Mouse (Mus musculus): ENCODE data around the gene Prr11. TPM values are rescaled to one million over a fixed set of nuclear protein-coding genes. Genes with fewer than 3 reads are reported as not detected.
"Not testable (repeated sequence)": the region's sequence is repeated elsewhere in the genome, so short reads cannot be mapped to it uniquely, and the experiment has no call there.

Prr11 gene
- polyA plus RNA-seq, 1 experiment, result 5.7 TPM

DNA sequence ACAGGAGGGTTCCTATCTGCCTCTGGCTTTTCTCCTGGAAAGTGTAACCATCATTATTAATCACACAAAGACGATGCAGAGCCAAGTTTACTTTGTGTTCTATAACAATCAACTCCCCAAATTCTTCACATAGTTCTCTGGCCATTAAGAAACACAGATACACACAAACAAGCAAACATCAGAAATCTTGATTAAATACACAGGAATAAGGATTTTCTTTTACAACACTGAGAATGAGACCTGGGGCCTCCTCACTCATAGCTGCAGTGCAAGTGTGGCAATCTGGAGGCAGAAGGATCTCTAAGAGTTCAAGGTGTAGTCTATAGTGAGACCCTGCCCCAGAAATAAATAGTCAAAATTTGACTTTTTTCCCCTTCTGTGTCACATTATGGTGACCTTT lies 24.8 kb downstream of the Prr11 start:
- H3K36me3 ChIP-seq (ENCODE audit: control insufficient read depth, insufficient read depth, low read length), result peaks cover 6% of the 10 kb centered on the region

DNA sequence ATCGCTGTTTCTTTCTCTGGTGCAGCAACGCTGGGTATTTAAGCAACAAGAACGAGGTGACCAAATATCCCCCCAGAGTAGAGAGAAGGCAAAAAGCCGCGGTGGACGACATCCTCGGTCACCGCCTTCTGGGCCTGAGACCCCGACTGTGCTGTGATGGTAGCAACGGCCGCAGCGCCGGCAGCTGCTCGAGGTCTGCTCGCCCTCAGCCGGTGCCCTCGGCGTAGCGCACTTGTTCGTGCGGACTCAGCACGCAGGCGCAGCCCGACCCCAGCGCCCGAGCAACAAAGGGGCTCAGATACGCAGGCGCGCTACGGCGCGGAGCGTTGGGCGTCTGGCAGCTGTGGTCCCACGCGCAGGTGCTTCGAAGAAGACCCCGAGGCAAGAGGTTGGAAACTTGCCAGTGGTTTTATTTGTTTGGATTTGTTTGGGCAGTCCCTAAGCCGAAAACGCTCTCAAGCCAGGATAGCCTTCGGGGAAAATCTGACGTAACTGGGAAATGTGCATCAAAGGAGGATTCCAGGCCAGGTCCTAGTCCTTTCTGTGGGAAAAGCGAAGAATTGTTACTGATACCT lies 34.6 kb downstream of the Prr11 start, which contains the start of gene Gdpd1:
TSS of gene Gdpd1 (minus strand) at position 197 of the 575 bp plus-strand sequence.
- TF ChIP-seq POLR2A (IDR thresholded peaks at IDR 0.05; ENCODE audit: control insufficient read depth, low read depth, low read length) (peak; percentile 97), CTCF (IDR thresholded peaks at IDR 0.05; ENCODE audit: control insufficient read depth, insufficient read depth, insufficient replicate concordance, low read depth, low read length) (peak; percentile 18; the same call in 1 of the 2 replicates)
- Histone ChIP-seq H3K4me3 (ENCODE audit: control insufficient read depth, low read depth, low read length) (peak within 1 kb of the TSS; percentile 98), H3K27me3 (ENCODE audit: control insufficient read depth, insufficient read depth, low read length) (no peaks in the 10 kb centered on the region), H3K27ac (ENCODE audit: control insufficient read depth, insufficient read depth, low read depth, low read length) (peak within 1 kb of the TSS; percentile 97), H3K36me3 (ENCODE audit: control insufficient read depth, insufficient read depth, low read length) (peaks cover 5% of the 10 kb centered on the region), H3K4me1 (ENCODE audit: control insufficient read depth, insufficient read depth, low read length) (peaks cover 5% of the 10 kb centered on the region)

More for the DNA sequence above, 24.8 kb downstream of the Prr11 start:
- TF ChIP-seq CTCF (IDR thresholded peaks at IDR 0.05; ENCODE audit: control insufficient read depth, insufficient read depth, insufficient replicate concordance, low read depth, low read length) (no peak), POLR2A (IDR thresholded peaks at IDR 0.05; ENCODE audit: control insufficient read depth, low read depth, low read length) (no peak)
- H3K4me1 ChIP-seq (ENCODE audit: control insufficient read depth, insufficient read depth, low read length), result peaks cover 9% of the 10 kb centered on the region
- H3K4me3 ChIP-seq (ENCODE audit: control insufficient read depth, low read depth, low read length), result no peak overlapping the region
- H3K27me3 ChIP-seq (ENCODE audit: control insufficient read depth, insufficient read depth, low read length), result no peaks in the 10 kb centered on the region
- no peak overlapping the region for H3K27ac ChIP-seq (ENCODE audit: control insufficient read depth, insufficient read depth, low read depth, low read length)

DNA sequence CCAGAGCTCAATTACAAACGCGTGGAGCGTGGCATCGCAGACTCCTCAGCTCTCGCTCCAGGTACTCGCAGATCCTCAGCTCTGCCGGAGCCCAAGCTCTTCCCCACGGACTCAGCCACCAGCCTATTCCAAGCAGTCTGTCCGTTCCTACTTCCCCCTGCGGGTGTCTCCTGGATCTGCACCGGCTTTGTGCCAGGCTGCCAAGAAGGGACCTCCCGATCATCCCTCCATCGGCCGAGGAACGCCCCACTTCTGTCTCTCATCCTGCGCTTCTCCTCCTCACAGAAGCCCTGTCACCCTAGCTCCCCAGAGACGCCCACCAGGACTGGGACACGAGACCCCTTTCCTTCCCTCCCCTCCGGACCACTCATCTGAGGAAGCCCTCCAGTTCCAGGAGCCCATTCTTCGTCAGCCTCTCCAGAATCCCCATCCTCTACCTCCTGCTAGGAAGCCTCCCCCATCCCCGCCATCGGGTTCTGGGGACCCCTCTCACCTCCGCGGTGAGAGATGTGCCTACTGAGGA lies 35.1 kb downstream of the Prr11 start:
- peak; percentile 52; the same call in 1 of the 2 replicates for TF ChIP-seq CTCF (IDR thresholded peaks at IDR 0.05; ENCODE audit: control insufficient read depth, insufficient read depth, insufficient replicate concordance, low read depth, low read length)
- TF ChIP-seq POLR2A (IDR thresholded peaks at IDR 0.05; ENCODE audit: control insufficient read depth, low read depth, low read length), result peak; percentile 27; the same call in 1 of the 2 replicates
- Histone ChIP-seq H3K27ac (ENCODE audit: control insufficient read depth, insufficient read depth, low read depth, low read length) (peak overlapping the region; percentile 97), H3K4me3 (ENCODE audit: control insufficient read depth, low read depth, low read length) (peak overlapping the region; percentile 98), H3K36me3 (ENCODE audit: control insufficient read depth, insufficient read depth, low read length) (peaks cover 5% of the 10 kb centered on the region), H3K27me3 (ENCODE audit: control insufficient read depth, insufficient read depth, low read length) (no peaks in the 10 kb centered on the region), H3K4me1 (ENCODE audit: control insufficient read depth, insufficient read depth, low read length) (peaks cover 5% of the 10 kb centered on the region)

DNA sequence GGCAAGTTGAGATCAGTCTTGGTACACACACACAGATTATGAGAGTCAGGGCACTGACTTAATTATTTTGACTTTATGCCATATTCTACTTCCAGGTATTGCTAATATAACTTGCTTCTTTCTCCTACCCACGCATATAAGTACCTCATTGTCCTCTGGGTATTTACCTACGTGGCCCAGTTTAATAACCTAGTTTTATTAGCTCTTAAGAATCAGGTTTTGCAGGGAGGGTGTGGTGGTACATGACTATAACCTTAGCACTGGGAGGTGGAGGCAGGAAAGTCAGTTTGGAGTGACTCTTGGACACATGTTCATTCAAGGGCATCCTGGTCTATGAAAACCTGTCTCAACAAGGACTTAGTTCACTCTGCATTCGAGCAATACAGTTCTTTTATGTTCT lies 46.4 kb downstream of the Prr11 start:
- no peak for TF ChIP-seq CTCF (IDR thresholded peaks at IDR 0.05; ENCODE audit: control insufficient read depth, insufficient read depth, insufficient replicate concordance, low read depth, low read length)
- TF ChIP-seq POLR2A (IDR thresholded peaks at IDR 0.05; ENCODE audit: control insufficient read depth, low read depth, low read length), result no peak
- H3K27me3 ChIP-seq (ENCODE audit: control insufficient read depth, insufficient read depth, low read length), result no peaks in the 10 kb centered on the region
- H3K36me3 ChIP-seq (ENCODE audit: control insufficient read depth, insufficient read depth, low read length), result no peaks in the 10 kb centered on the region; the same call in 1 of the 2 replicates

DNA sequence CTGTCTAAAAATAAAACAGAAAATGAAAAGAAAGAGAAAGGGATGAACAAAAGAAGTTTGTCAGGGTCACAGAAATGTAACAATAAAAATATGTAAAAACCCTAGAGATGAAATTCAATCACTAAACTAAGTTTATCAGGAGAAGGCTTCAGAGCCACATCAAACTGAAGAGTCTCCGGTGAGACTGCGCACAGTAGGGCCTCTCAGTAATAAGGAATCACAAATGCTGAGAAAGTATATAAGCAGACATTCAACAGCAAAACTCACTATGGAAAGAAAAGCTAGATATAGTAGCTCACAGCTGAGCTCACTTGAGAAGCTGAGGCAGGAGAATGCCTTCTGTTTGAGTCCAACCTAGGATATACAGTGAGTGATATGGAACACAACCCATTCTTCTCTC lies 48.1 kb downstream of the Prr11 start:
- Histone ChIP-seq H3K4me3 (ENCODE audit: control insufficient read depth, low read depth, low read length) (no peak overlapping the region), H3K27ac (ENCODE audit: control insufficient read depth, insufficient read depth, low read depth, low read length) (no peak overlapping the region), H3K4me1 (ENCODE audit: control insufficient read depth, insufficient read depth, low read length) (no peaks in the 10 kb centered on the region), H3K27me3 (ENCODE audit: control insufficient read depth, insufficient read depth, low read length) (no peaks in the 10 kb centered on the region), H3K36me3 (ENCODE audit: control insufficient read depth, insufficient read depth, low read length) (no peaks in the 10 kb centered on the region; the same call in 1 of the 2 replicates)
- TF ChIP-seq POLR2A (IDR thresholded peaks at IDR 0.05; ENCODE audit: control insufficient read depth, low read depth, low read length) (no peak), CTCF (IDR thresholded peaks at IDR 0.05; ENCODE audit: control insufficient read depth, insufficient read depth, insufficient replicate concordance, low read depth, low read length) (no peak)

More for the DNA sequence above, 46.4 kb downstream of the Prr11 start:
- no peaks in the 10 kb centered on the region for H3K4me1 ChIP-seq (ENCODE audit: control insufficient read depth, insufficient read depth, low read length)
- no peak overlapping the region for H3K4me3 ChIP-seq (ENCODE audit: control insufficient read depth, low read depth, low read length)
- no peak overlapping the region for H3K27ac ChIP-seq (ENCODE audit: control insufficient read depth, insufficient read depth, low read depth, low read length)

DNA sequence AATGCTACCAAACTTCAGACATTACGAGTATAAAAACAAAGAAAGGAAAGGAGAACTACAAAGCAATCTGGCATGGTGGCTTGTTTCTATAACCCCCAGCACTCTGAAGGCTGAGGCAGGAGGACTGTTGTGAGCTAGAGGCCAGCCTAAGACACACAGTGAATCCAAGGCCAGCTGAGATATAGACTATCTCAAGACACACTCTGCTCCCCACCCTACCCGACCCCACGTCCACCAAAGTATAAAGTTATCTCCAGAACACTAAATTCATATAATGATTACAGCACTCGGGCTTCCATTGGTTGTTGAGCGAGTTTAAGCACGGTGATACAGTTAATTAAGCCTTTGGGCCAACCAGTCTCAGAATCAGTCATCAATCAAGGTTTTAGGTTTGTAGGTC lies 52.2 kb downstream of the Prr11 start:
- H3K4me3 ChIP-seq (ENCODE audit: control insufficient read depth, low read depth, low read length), result no peak overlapping the region
- no peaks in the 10 kb centered on the region for H3K4me1 ChIP-seq (ENCODE audit: control insufficient read depth, insufficient read depth, low read length)
- no peak for TF ChIP-seq POLR2A (IDR thresholded peaks at IDR 0.05; ENCODE audit: control insufficient read depth, low read depth, low read length)
- TF ChIP-seq CTCF (IDR thresholded peaks at IDR 0.05; ENCODE audit: control insufficient read depth, insufficient read depth, insufficient replicate concordance, low read depth, low read length), result no peak
- H3K27ac ChIP-seq (ENCODE audit: control insufficient read depth, insufficient read depth, low read depth, low read length), result no peak overlapping the region
- H3K27me3 ChIP-seq (ENCODE audit: control insufficient read depth, insufficient read depth, low read length), result no peaks in the 10 kb centered on the region
- H3K36me3 ChIP-seq (ENCODE audit: control insufficient read depth, insufficient read depth, low read length), result no peaks in the 10 kb centered on the region; the same call in 1 of the 2 replicates

DNA sequence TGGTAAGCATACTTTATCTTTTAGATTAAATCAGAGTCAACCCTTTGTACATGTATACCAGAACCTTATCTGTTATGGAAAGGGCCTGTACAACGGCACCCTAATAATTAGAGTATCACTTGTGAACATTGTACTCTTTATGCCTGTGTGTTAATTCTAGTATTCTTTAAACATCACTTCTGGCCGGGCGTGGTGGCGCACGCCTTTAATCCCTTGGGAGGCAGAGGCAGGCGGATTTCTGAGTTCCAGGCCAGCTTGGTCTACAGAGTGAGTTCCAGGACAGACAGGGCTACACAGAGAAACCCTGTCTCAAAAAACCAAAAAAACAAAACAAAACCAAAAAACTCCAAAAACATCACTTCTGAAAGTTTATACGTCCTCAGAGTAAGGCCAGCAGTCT lies 59.6 kb downstream of the Prr11 start:
- H3K4me1 ChIP-seq (ENCODE audit: control insufficient read depth, insufficient read depth, low read length); H3K27ac ChIP-seq (ENCODE audit: control insufficient read depth, insufficient read depth, low read depth, low read length); H3K4me3 ChIP-seq (ENCODE audit: control insufficient read depth, low read depth, low read length); H3K36me3 ChIP-seq (ENCODE audit: control insufficient read depth, insufficient read depth, low read length); H3K27me3 ChIP-seq (ENCODE audit: control insufficient read depth, insufficient read depth, low read length): not testable (repeated sequence)

All from testis, adult 2 months (tissue).